In genomic region chr4:156192421-156193199, GRCm38 (mm10) we compare ENCODE assay signal across 8 mouse cellular contexts. TPM values are rescaled to one million over a fixed set of nuclear protein-coding genes. Genes with fewer than 3 reads are reported as not detected.
DNase-seq lines count a peak whose midpoint lies in the region; ATAC-seq lines count a peak whose summit lies in the region.

No protein-coding gene starts in this region.

- H3K9ac ChIP-seq in hindbrain, embryonic 11.5 days (ENCODE audit: low read depth, low read length): no peak overlapping the region
- 0 out of 2 replicates have a peak overlapping the region, but pooled peaks have one; percentile 8 for H3K9ac ChIP-seq in forebrain, embryonic 14.5 days (ENCODE audit: low read length)

- WGBS in hindbrain, embryonic 10.5 days: 60% methylated on average over 8 of the region's 8 CpGs
- 56% methylated on average over 8 of the region's 8 CpGs for WGBS in hindbrain, embryonic 11.5 days
- 53% methylated on average over 8 of the region's 8 CpGs for WGBS in forebrain, embryonic 14.5 days

- H3K4me2 ChIP-seq in hindbrain, embryonic 11.5 days (replicated peaks; ENCODE audit: low read depth, low read length): no peak overlapping the region
- H3K4me2 ChIP-seq in forebrain, embryonic 14.5 days (ENCODE audit: low read length): 0 out of 2 replicates have a peak overlapping the region, but pooled peaks have one; percentile 3

- no peak for ATAC-seq in hindbrain, embryonic 11.5 days (ENCODE audit: low FRiP score)
- ATAC-seq in forebrain, embryonic 14.5 days: no peak
- no peak for ATAC-seq in inflammation-experienced regulatory T-cells, adult 6 months

- H3K27me3 ChIP-seq in hindbrain, embryonic 10.5 days (ENCODE audit: insufficient read depth, poor library complexity, severe bottlenecking): no peaks in the 10 kb centered on the region
- H3K27me3 ChIP-seq in hindbrain, embryonic 11.5 days (ENCODE audit: control insufficient read depth, insufficient read depth, low read length): no peaks in the 10 kb centered on the region; the same call in 1 of the 2 replicates
- H3K27me3 ChIP-seq in forebrain, embryonic 14.5 days (replicated peaks; ENCODE audit: control insufficient read depth, insufficient read depth, low read length): no peaks in the 10 kb centered on the region

- no peaks in the 10 kb centered on the region for H3K9me3 ChIP-seq in hindbrain, embryonic 10.5 days
- no peaks in the 10 kb centered on the region for H3K9me3 ChIP-seq in hindbrain, embryonic 11.5 days (ENCODE audit: control insufficient read depth, low read length)
- H3K9me3 ChIP-seq in forebrain, embryonic 14.5 days (replicated peaks; ENCODE audit: control insufficient read depth, low read length): no peaks in the 10 kb centered on the region

- peak overlapping the region; percentile 24 for H3K4me3 ChIP-seq in hindbrain, embryonic 10.5 days
- no peak overlapping the region for H3K4me3 ChIP-seq in hindbrain, embryonic 11.5 days (ENCODE audit: low read depth, low read length)
- H3K4me3 ChIP-seq in forebrain, embryonic 14.5 days (ENCODE audit: low read depth, low read length): no peak overlapping the region

- H3K36me3 ChIP-seq in hindbrain, embryonic 10.5 days: peaks cover 60% of the 10 kb centered on the region
- no peaks in the 10 kb centered on the region for H3K36me3 ChIP-seq in hindbrain, embryonic 11.5 days (ENCODE audit: control insufficient read depth, insufficient read depth, low read length)
- peaks cover 35% of the 10 kb centered on the region for H3K36me3 ChIP-seq in forebrain, embryonic 14.5 days (ENCODE audit: control insufficient read depth, insufficient read depth, low read length)

- H3K27ac ChIP-seq in hindbrain, embryonic 10.5 days: peak overlapping the region; percentile 70
- no peak overlapping the region for H3K27ac ChIP-seq in hindbrain, embryonic 11.5 days (ENCODE audit: low read depth, low read length)
- H3K27ac ChIP-seq in forebrain, embryonic 14.5 days (ENCODE audit: low read depth, low read length): peak overlapping the region; percentile 14; the same call in 1 of the 2 replicates

- H3K4me1 ChIP-seq in hindbrain, embryonic 10.5 days (replicated peaks): peaks cover 94% of the 10 kb centered on the region
- peaks cover 39% of the 10 kb centered on the region for H3K4me1 ChIP-seq in hindbrain, embryonic 11.5 days (replicated peaks; ENCODE audit: control insufficient read depth, insufficient read depth, low read length)
- peaks cover 56% of the 10 kb centered on the region for H3K4me1 ChIP-seq in forebrain, embryonic 14.5 days (ENCODE audit: control insufficient read depth, insufficient read depth, low read length)

- DNase-seq in hindbrain, embryonic 10.5 days (ENCODE audit: low spot score): no peak
- no peak for DNase-seq in hindbrain, embryonic 11.5 days (ENCODE audit: low spot score)
- no peak for DNase-seq in forebrain, embryonic 14.5 days (ENCODE audit: low spot score)
- peak; percentile 89 for DNase-seq in kidney, adult 9 months
- DNase-seq in lung, postnatal 14 days: peak; percentile 62
- DNase-seq in thymus, postnatal 4 days: no peak
- no peak for DNase-seq in left cerebral cortex, adult 18-20 months (ENCODE audit: low spot score in 2 of 2)

RNA-seq across cellular contexts. Expression of gene Agrn, which starts 4.7 kb away (rescaled TPM):
- polyA plus RNA-seq in hindbrain, embryonic 10.5 days (2016; fragmentation: Nextera tagmentation; extraction: Ambion mirVana): 72.6 and 85.8 TPM in 2 replicates
- polyA plus RNA-seq in hindbrain, embryonic 11.5 days (2014; fragmentation: Nextera tagmentation; extraction: Ambion mirVana): 79.7 and 80.7 TPM in 2 replicates
- polyA plus RNA-seq in forebrain, embryonic 14.5 days (2014; fragmentation: Nextera tagmentation; extraction: Ambion mirVana): 72.2 and 88.4 TPM in 2 replicates
- total RNA-seq in left cerebral cortex, adult 18-20 months (2021): 100 to 1,000 TPM; 118 to 129 TPM
- 1 to 10 TPM; 2.2 to 4.3 (median 4.2) TPM for polyA plus RNA-seq in inflammation-experienced regulatory T-cells, adult 6 months (2017; shearing (Covaris generic))

RNA-seq across cellular contexts. Expression of gene Isg15, which starts 8.0 kb away (rescaled TPM):
- polyA plus RNA-seq in hindbrain, embryonic 10.5 days (2016; fragmentation: Nextera tagmentation; extraction: Ambion mirVana): 0.50 TPM in 1 of 2 replicates, not detected in the other
- polyA plus RNA-seq in hindbrain, embryonic 11.5 days (2014; fragmentation: Nextera tagmentation; extraction: Ambion mirVana): 0.54 and 1.2 TPM in 2 replicates
- polyA plus RNA-seq in forebrain, embryonic 14.5 days (2014; fragmentation: Nextera tagmentation; extraction: Ambion mirVana): 0.61 and 1.1 TPM in 2 replicates
- total RNA-seq in left cerebral cortex, adult 18-20 months (2021): 1 to 10 TPM in 1 of 2 experiments, under 1 TPM in 1; 0.63 to 1.4 TPM
- 10 to 100 TPM; 34.7 to 48.9 (median 41.6) TPM for polyA plus RNA-seq in inflammation-experienced regulatory T-cells, adult 6 months (2017; shearing (Covaris generic))

RNA-seq across cellular contexts. Expression of gene AW011738, which starts 10.5 kb away (rescaled TPM):
- polyA plus RNA-seq in hindbrain, embryonic 10.5 days (2016; fragmentation: Nextera tagmentation; extraction: Ambion mirVana): 4.3 and 7.0 TPM in 2 replicates
- 2.0 and 3.1 TPM in 2 replicates for polyA plus RNA-seq in hindbrain, embryonic 11.5 days (2014; fragmentation: Nextera tagmentation; extraction: Ambion mirVana)
- 1.2 TPM in 2 replicates for polyA plus RNA-seq in forebrain, embryonic 14.5 days (2014; fragmentation: Nextera tagmentation; extraction: Ambion mirVana)
- 1 to 10 TPM; 5.8 to 6.0 TPM for total RNA-seq in left cerebral cortex, adult 18-20 months (2021)
- polyA plus RNA-seq in inflammation-experienced regulatory T-cells, adult 6 months (2017; shearing (Covaris generic)): 1 to 10 TPM; 2.9 to 5.3 (median 3.2) TPM

RNA-seq across cellular contexts. Expression of gene Perm1, which starts 23.1 kb away (rescaled TPM):
- polyA plus RNA-seq in hindbrain, embryonic 10.5 days (2016; fragmentation: Nextera tagmentation; extraction: Ambion mirVana): 1.2 and 1.8 TPM in 2 replicates
- 1.1 and 1.4 TPM in 2 replicates for polyA plus RNA-seq in hindbrain, embryonic 11.5 days (2014; fragmentation: Nextera tagmentation; extraction: Ambion mirVana)
- 0.83 and 0.99 TPM in 2 replicates for polyA plus RNA-seq in forebrain, embryonic 14.5 days (2014; fragmentation: Nextera tagmentation; extraction: Ambion mirVana)
- under 1 TPM; 0.19 to 0.33 TPM for total RNA-seq in left cerebral cortex, adult 18-20 months (2021)
- under 1 TPM; 0.55 to 0.90 (median 0.74) TPM for polyA plus RNA-seq in inflammation-experienced regulatory T-cells, adult 6 months (2017; shearing (Covaris generic))

RNA-seq across cellular contexts. Expression of gene Plekhn1, which starts 42.0 kb away (rescaled TPM):
- polyA plus RNA-seq in hindbrain, embryonic 10.5 days (2016; fragmentation: Nextera tagmentation; extraction: Ambion mirVana): 22.3 and 23.0 TPM in 2 replicates
- polyA plus RNA-seq in hindbrain, embryonic 11.5 days (2014; fragmentation: Nextera tagmentation; extraction: Ambion mirVana): 17.0 and 17.8 TPM in 2 replicates
- 19.2 and 21.7 TPM in 2 replicates for polyA plus RNA-seq in forebrain, embryonic 14.5 days (2014; fragmentation: Nextera tagmentation; extraction: Ambion mirVana)
- 10 to 100 TPM; 34.2 to 40.1 TPM for total RNA-seq in left cerebral cortex, adult 18-20 months (2021)
- 10 to 100 TPM in 1 of 3 experiments, 1 to 10 TPM in 2; 4.3 to 11.0 (median 8.1) TPM for polyA plus RNA-seq in inflammation-experienced regulatory T-cells, adult 6 months (2017; shearing (Covaris generic))

Comparison
In these comparisons a context has a peak if more than half of its experiments do, and no peak if none do; other contexts are left out.
1. DNase-seq: peak in kidney, adult 9 months (single experiment) and lung, postnatal 14 days (single experiment); none in hindbrain, embryonic 10.5 days (single experiment), hindbrain, embryonic 11.5 days (single experiment), forebrain, embryonic 14.5 days (single experiment), thymus, postnatal 4 days (single experiment) and left cerebral cortex, adult 18-20 months (0 of 2).
2. RNA of gene Agrn, which starts 4.7 kb away (polyA plus RNA-seq): 72.6 to 85.8 TPM in hindbrain, embryonic 10.5 days, 79.7 to 80.7 TPM in hindbrain, embryonic 11.5 days and 72.2 to 88.4 TPM in forebrain, embryonic 14.5 days; 2.2 to 4.3 TPM in inflammation-experienced regulatory T-cells, adult 6 months; every median in the first group is over 10 times any median in the second.
3. RNA of gene Isg15, which starts 8.0 kb away (polyA plus RNA-seq): 34.7 to 48.9 TPM in inflammation-experienced regulatory T-cells, adult 6 months; 0.54 to 1.2 TPM in hindbrain, embryonic 11.5 days, 0.61 to 1.1 TPM in forebrain, embryonic 14.5 days and 0.50 TPM in hindbrain, embryonic 10.5 days; every median in the first group is over 10 times any median in the second.